Mouse (Mus musculus) midbrain, embryonic 16.5 days (tissue): ENCODE measurements around the gene Abcc10. TPM values are rescaled to one million over a fixed set of nuclear protein-coding genes. Genes with fewer than 3 reads are reported as not detected.
A peak's percentile ranks its signal among the peaks of the same experiment; 100 is the strongest.

Experiments
- ATAC-seq: fragments of 200-750 bp; cut with Nextera tagmentation; 2 replicates; pipeline ENCODE4 v1.8.0; 2017; ENCODE audit warnings: moderate TSS enrichment
- H3K27ac ChIP-seq: fragments of 300-500 bp; sonication (generic); 2 replicates; pipeline ENCODE4 v1.5.1; 2014; ENCODE audit warnings: mild to moderate bottlenecking, low read length, mixed read lengths
- H3K27me3 ChIP-seq: fragments of 300-500 bp; sonication (generic); 2 replicates; pipeline ENCODE4 v1.6.1; 2014; ENCODE audit warnings: low read depth, low read length, mixed read lengths; ENCODE audit not compliant: control insufficient read depth, insufficient read depth
- H3K36me3 ChIP-seq: fragments of 300-500 bp; sonication (generic); 2 replicates; pipeline ENCODE4 v1.6.1; 2014; ENCODE audit warnings: mild to moderate bottlenecking, low read length, moderate library complexity, mixed read lengths; ENCODE audit not compliant: control insufficient read depth, insufficient read depth
- H3K4me1 ChIP-seq: fragments of 300-500 bp; sonication (generic); 2 replicates; pipeline ENCODE4 v1.6.1; 2014; ENCODE audit warnings: mild to moderate bottlenecking, low read length, mixed read lengths; ENCODE audit not compliant: control insufficient read depth, insufficient read depth
- H3K4me2 ChIP-seq: fragments of 300-500 bp; sonication (generic); 2 replicates; pipeline ENCODE4 v1.6.1; 2014; ENCODE audit warnings: mild to moderate bottlenecking, low read length, mixed read lengths
- H3K4me3 ChIP-seq: fragments of 300-500 bp; sonication (generic); 2 replicates; pipeline ENCODE4 v1.5.1; 2014; ENCODE audit warnings: low read depth, mild to moderate bottlenecking, low read length, moderate library complexity, mixed read lengths
- H3K9ac ChIP-seq: fragments of 300-500 bp; sonication (generic); 2 replicates; pipeline ENCODE4 v1.6.1; 2014; ENCODE audit warnings: low read depth, low read length, mixed read lengths
- H3K9me3 ChIP-seq: fragments of 300-500 bp; sonication (generic); replicated peaks from 2 replicates; pipeline ENCODE4 v1.6.1; 2014; ENCODE audit warnings: mild to moderate bottlenecking, low read length, mixed read lengths; ENCODE audit not compliant: control insufficient read depth, poor library complexity, severe bottlenecking
- WGBS: fragments of 180-500 bp; shearing (Covaris S2); extraction: QIAGEN DNeasy Blood & Tissue Kit; methylation state at CpG from one replicate; pipeline ENCODE4 v1.1.7; 2014; 5-methylcytosine and 5-hydroxymethylcytosine counted together
- polyA plus RNA-seq: library from polyadenylated mRNA; unstranded; fragments of >200 nt; fragmentation: Nextera tagmentation; extraction: Ambion mirVana; gene quantifications from 2 replicates; pipeline ENCODE4 v1.2.1, GENCODE M21; 2015

The Abcc10 gene
- 9.3 and 10.3 TPM in 2 replicates for polyA plus RNA-seq

GRCm38 (mm10) chr17:46327906-46328534 lies at the start of gene Abcc10:
Gene Abcc10, minus strand, starts transcription at chr17:46328352.
- peak within 1 kb of the TSS; percentile 81 for H3K4me3 ChIP-seq
- peaks cover 12% of the 10 kb centered on the region for H3K36me3 ChIP-seq
- peak within 1 kb of the TSS; percentile 90 for H3K27ac ChIP-seq
- peak within 1 kb of the TSS; percentile 88 for H3K9ac ChIP-seq
- no peaks in the 10 kb centered on the region for H3K27me3 ChIP-seq
- peaks cover 6% of the 10 kb centered on the region for H3K4me1 ChIP-seq
- peak; percentile 98 for ATAC-seq
- under 1% methylated on average over 40 of the region's 40 CpGs for WGBS
- H3K9me3 ChIP-seq = no peaks in the 10 kb centered on the region
- H3K4me2 ChIP-seq = peak within 1 kb of the TSS; percentile 85

DNA sequence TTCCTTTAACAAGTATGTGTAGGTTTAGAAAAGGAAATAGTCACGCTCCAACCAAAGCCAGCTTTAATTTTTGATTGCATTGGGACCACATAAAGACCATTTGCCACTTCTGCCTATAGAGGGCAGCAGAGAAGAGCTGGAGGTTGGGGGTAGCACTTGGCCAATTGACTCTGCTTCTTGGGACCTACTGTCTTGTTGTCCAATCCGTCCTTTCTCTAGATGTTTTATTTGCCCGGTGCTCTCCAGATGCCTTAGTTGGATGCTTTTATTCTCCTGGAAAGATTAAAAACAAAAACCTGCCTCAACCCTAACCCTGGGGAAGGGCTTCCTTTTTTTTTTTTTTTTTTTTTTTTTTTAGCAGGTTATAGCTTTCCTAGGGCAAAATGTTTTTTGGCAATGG lies 43.6 kb upstream of the Abcc10 start:
- Histone ChIP-seq H3K4me3 (no peak overlapping the region), H3K9me3 (no peaks in the 10 kb centered on the region), H3K27me3 (no peaks in the 10 kb centered on the region), H3K4me1 (no peaks in the 10 kb centered on the region), H3K9ac (no peak overlapping the region), H3K4me2 (no peak overlapping the region), H3K36me3 (no peaks in the 10 kb centered on the region), H3K27ac (no peak overlapping the region)
- WGBS = 67% methylated on average over 3 of the region's 3 CpGs
- no peak for ATAC-seq

GRCm38 (mm10) chr17:46351026-46351700 lies 23.0 kb upstream of the Abcc10 start:
- Histone ChIP-seq H3K27me3 (no peaks in the 10 kb centered on the region), H3K4me3 (no peak overlapping the region), H3K4me1 (no peaks in the 10 kb centered on the region), H3K4me2 (no peak overlapping the region), H3K9ac (no peak overlapping the region), H3K27ac (no peak overlapping the region), H3K9me3 (no peaks in the 10 kb centered on the region), H3K36me3 (no peaks in the 10 kb centered on the region)
- ATAC-seq = no peak
- WGBS = 88% methylated on average over 8 of the region's 8 CpGs

DNA sequence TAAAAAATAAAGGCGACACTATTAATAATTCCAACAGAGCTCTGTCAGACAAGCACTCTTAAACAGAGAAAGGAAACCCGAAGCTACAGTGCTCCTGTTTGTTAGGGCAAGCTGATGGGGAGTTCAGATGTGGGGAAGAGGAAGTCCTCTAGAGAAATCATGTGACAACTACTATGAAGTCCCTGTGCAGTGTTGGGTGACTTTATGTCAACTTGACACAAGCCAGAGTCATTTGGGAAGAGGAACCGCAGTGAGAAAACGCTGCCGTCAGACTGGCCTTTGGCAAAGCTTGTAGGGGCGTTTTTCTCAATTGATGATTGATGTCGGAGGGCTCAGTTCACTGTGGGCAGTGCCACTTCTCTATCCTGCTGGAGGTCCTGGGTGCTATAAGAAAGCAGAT lies 13.1 kb upstream of the Abcc10 start:
- no peak overlapping the region for H3K27ac ChIP-seq
- ATAC-seq = no peak
- 84% methylated on average over 7 of the region's 7 CpGs for WGBS
- no peaks in the 10 kb centered on the region for H3K9me3 ChIP-seq
- H3K4me2 ChIP-seq = no peak overlapping the region
- H3K36me3 ChIP-seq = no peaks in the 10 kb centered on the region
- no peaks in the 10 kb centered on the region for H3K4me1 ChIP-seq
- no peaks in the 10 kb centered on the region for H3K27me3 ChIP-seq
- no peak overlapping the region for H3K9ac ChIP-seq
- no peak overlapping the region for H3K4me3 ChIP-seq

DNA sequence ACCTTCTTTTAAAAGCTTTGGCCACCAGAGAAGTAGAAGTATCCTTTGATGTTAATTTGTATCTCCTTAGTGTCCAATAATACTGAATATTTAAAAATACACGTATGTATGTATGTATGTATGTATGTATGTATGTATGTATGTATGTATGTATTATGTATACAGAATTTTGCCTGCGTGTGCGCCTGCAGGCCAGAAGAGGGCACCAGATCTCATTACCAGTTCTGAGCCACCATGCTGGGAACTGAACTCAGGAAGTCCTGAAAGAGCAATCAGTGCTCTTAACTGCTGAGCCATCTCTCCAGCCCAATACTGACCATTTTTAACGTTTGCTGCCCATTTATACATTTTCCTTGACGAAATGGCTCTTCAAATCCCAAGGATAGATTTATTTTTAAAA lies 8.3 kb upstream of the Abcc10 start:
- H3K27me3 ChIP-seq = no peaks in the 10 kb centered on the region
- H3K4me1 ChIP-seq = no peaks in the 10 kb centered on the region
- no peak overlapping the region for H3K4me2 ChIP-seq
- 29% methylated on average over 5 of the region's 5 CpGs for WGBS
- ATAC-seq = no peak
- no peaks in the 10 kb centered on the region for H3K9me3 ChIP-seq
- no peaks in the 10 kb centered on the region for H3K36me3 ChIP-seq
- H3K27ac ChIP-seq = no peak overlapping the region
- H3K9ac ChIP-seq = no peak overlapping the region
- H3K4me3 ChIP-seq = no peak overlapping the region

DNA sequence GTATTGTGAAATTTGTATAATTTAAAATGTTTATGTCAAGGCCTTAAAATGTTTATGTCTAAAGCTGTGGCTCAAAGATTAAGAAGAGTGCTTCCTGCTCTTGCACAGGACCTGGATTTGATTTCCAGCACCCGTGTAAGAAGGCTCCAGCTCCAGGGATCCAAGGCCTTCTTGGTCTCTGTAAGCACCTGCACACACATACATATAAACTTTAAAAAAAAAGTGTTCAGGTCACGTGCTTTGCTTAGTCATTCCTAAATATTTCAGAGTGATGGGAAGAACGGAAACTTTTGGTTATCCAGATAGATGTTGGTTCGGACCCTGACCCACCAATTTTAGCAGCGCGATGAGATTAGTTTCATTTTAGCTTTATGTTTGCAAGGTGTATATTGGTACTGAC lies 571 bp upstream of the Abcc10 start:
- peak overlapping the region; percentile 90; the same call in 1 of the 2 replicates for H3K27ac ChIP-seq
- no peak overlapping the region for H3K9ac ChIP-seq
- no peaks in the 10 kb centered on the region for H3K9me3 ChIP-seq
- WGBS = 73% methylated on average over 6 of the region's 6 CpGs
- peaks cover 6% of the 10 kb centered on the region for H3K4me1 ChIP-seq
- peaks cover 5% of the 10 kb centered on the region; the same call in 1 of the 2 replicates for H3K36me3 ChIP-seq
- no peaks in the 10 kb centered on the region for H3K27me3 ChIP-seq
- ATAC-seq = no peak
- H3K4me3 ChIP-seq = peak overlapping the region; percentile 81; the same call in 1 of the 2 replicates
- H3K4me2 ChIP-seq = peak overlapping the region; percentile 85

DNA sequence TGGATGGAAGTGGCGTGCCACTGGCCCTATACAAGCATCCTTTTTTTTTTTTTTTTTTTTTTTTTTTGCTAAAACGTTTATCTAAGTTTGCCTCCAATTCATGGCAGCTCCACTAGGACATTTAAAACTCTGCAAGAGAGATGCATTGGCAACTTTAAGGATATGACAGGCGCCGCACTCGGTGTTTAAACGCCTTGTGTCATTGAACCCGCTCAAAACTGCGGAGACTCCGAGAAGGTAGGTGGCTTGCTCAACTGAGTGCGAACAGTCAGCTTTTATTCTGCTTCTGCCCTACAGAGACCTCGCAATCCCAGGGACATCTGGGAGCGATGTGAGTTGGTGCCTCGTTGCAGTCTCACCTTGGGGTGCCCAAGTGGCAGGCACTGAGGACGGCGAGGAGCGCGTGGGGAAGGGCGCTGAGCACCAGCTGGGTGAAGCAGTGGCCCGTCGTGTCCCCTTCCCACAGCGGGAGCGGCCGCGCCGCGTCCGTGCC lies 693 bp downstream of the Abcc10 start:
- H3K4me1 ChIP-seq = peaks cover 6% of the 10 kb centered on the region
- H3K27ac ChIP-seq = peak overlapping the region; percentile 90
- peak overlapping the region; percentile 88 for H3K9ac ChIP-seq
- peak overlapping the region; percentile 85 for H3K4me2 ChIP-seq
- H3K4me3 ChIP-seq = peak overlapping the region; percentile 81
- no peaks in the 10 kb centered on the region for H3K27me3 ChIP-seq
- H3K36me3 ChIP-seq = peaks cover 12% of the 10 kb centered on the region
- 2% methylated on average over 27 of the region's 27 CpGs for WGBS
- no peaks in the 10 kb centered on the region for H3K9me3 ChIP-seq
- no peak for ATAC-seq

DNA sequence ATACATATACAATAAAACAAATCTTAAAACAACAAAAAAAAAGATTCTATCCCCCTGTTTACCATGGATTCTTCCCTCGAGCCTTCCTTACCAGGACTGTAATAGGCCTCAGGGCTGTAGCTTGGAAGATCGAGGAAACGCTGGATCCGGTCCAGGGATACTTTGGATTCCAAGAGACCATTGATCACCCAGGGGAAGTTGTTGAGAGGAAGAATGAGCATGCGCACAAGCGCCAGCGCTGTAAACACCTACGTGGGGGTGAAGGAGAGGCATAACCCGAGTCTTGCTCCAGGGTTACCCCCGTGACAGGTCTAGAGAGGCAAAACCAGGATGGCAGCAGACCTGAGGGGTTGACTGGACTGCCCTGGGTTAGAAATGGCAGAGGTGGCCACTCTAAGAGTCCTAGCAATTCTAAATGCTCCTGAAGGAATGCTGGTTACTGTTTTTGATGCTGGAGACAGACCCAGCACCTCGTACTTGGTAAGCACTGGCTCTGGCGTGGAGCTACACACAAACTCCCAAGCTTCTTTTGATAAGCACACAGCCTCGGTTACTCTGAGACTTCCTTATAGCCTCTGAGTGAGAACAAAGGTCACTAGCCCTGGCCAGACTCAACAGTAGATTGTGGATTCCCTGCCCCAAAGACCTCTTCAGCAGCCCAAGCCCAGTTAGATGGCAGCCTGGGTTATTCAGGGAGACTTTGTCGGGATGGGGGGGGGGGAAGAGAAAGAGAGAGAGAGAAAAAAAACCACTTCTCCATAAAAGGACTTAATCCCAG lies 5.9 kb downstream of the Abcc10 start:
- Histone ChIP-seq H3K27me3 (no peaks in the 10 kb centered on the region), H3K9ac (no peak overlapping the region), H3K36me3 (peaks cover 22% of the 10 kb centered on the region), H3K4me2 (no peak overlapping the region), H3K27ac (no peak overlapping the region), H3K4me1 (peaks cover 5% of the 10 kb centered on the region), H3K9me3 (no peaks in the 10 kb centered on the region), H3K4me3 (no peak overlapping the region)
- ATAC-seq = no peak
- WGBS = 89% methylated on average over 14 of the region's 14 CpGs
